Mouse (Mus musculus) forebrain, embryonic 16.5 days (tissue): ENCODE results near the gene Usp15. TPM values are rescaled to one million over a fixed set of nuclear protein-coding genes. Genes with fewer than 3 reads are reported as not detected.
A peak's percentile ranks its signal among the peaks of the same experiment; 100 is the strongest.

Source experiments
- ATAC-seq: fragments of 200-750 bp; cut with Nextera tagmentation; 2 replicates; pipeline ENCODE4 v1.8.0; 2017; ENCODE audit warnings: mild to moderate bottlenecking, moderate library complexity
- H3K27ac ChIP-seq: fragments of 300-500 bp; sonication (generic); 2 replicates; pipeline ENCODE4 v1.5.1; 2014; ENCODE audit warnings: low read length, control low read depth
- H3K27me3 ChIP-seq: fragments of 300-500 bp; sonication (generic); replicated peaks from 2 replicates; pipeline ENCODE4 v1.6.1; 2014; ENCODE audit warnings: low read length; ENCODE audit not compliant: control insufficient read depth, insufficient read depth
- H3K36me3 ChIP-seq: fragments of 300-500 bp; sonication (generic); 2 replicates; pipeline ENCODE4 v1.6.1; 2014; ENCODE audit not compliant: control insufficient read depth, insufficient read depth
- H3K4me1 ChIP-seq: fragments of 300-500 bp; sonication (generic); replicated peaks from 2 replicates; pipeline ENCODE4 v1.6.1; 2014; ENCODE audit warnings: low read length; ENCODE audit not compliant: control insufficient read depth, insufficient read depth
- H3K4me2 ChIP-seq: fragments of 300-500 bp; sonication (generic); 2 replicates; pipeline ENCODE4 v1.6.1; 2014; ENCODE audit warnings: mild to moderate bottlenecking, low read length, control low read depth
- H3K4me3 ChIP-seq: fragments of 300-500 bp; sonication (generic); replicated peaks from 2 replicates; pipeline ENCODE4 v1.5.1; 2014; ENCODE audit warnings: mild to moderate bottlenecking, low read length, control low read depth
- H3K9ac ChIP-seq: fragments of 300-500 bp; sonication (generic); replicated peaks from 2 replicates; pipeline ENCODE4 v1.6.1; 2014; ENCODE audit warnings: low read depth, low read length, control low read depth
- H3K9me3 ChIP-seq: fragments of 300-500 bp; sonication (generic); 2 replicates; pipeline ENCODE4 v1.6.1; 2016; ENCODE audit warnings: low read length; ENCODE audit not compliant: control insufficient read depth
- WGBS: fragments of 180-500 bp; shearing (Covaris S2); extraction: QIAGEN DNeasy Blood & Tissue Kit; methylation state at CpG from one replicate; pipeline ENCODE4 v1.1.7; 2014; 5-methylcytosine and 5-hydroxymethylcytosine counted together
- polyA plus RNA-seq: library from polyadenylated mRNA; unstranded; fragments of >200 nt; fragmentation: Nextera tagmentation; extraction: Ambion mirVana; gene quantifications from 2 replicates; pipeline ENCODE4 v1.2.1, GENCODE M21; 2015

Gene Usp15
- polyA plus RNA-seq, 1 experiment from 2014 or later = 78.2 TPM

DNA sequence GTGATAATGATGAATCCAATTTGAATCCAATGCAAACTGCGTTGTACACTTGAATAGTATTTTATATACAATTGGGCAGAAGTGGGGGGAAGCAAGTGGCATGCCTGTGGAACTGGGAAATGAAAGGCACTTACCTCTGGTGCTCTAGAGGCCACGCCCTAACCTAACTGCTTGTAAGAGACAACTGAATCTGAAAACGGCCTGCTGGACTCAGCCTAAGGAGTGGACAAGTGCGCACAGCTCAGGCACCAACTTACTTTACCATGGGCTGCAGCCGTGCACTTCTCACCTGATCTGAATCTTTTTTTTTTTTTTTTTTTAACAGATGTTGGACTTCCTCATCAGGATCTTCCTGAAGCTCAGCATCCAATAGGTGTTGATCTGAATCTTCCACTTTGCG, 10.9 kb downstream of the Usp15 start:
- WGBS = 82% methylated on average over 6 of the region's 6 CpGs
- no peak overlapping the region for H3K9ac ChIP-seq
- H3K27ac ChIP-seq = no peak overlapping the region
- no peak overlapping the region for H3K4me3 ChIP-seq
- H3K4me1 ChIP-seq = peaks cover 7% of the 10 kb centered on the region
- H3K36me3 ChIP-seq = no peaks in the 10 kb centered on the region
- H3K4me2 ChIP-seq = no peak overlapping the region
- no peaks in the 10 kb centered on the region for H3K9me3 ChIP-seq
- H3K27me3 ChIP-seq = no peaks in the 10 kb centered on the region
- ATAC-seq = no peak

DNA sequence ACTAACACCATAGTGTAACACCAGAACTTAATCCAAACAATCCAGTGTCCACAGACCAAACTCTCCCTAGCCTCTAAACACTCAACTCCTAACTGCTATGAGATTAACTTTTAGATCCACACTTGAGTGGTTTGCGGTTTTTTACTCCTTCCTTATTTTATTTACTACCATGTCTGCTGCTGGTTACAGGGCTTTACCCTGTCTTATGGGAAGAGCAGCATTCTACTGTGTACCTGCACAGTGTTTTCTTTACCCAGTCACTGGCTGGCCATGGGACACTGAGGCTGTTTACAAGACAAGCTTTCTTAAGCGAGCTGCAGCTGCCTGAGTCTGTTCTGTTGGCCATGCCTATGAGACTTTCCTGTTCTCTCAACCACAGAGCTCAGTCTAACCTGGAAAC, 13.1 kb downstream of the Usp15 start:
- no peak for ATAC-seq
- H3K9ac ChIP-seq = no peak overlapping the region
- 76% methylated on average over 2 of the region's 2 CpGs for WGBS
- H3K9me3 ChIP-seq = no peaks in the 10 kb centered on the region
- peaks cover 5% of the 10 kb centered on the region for H3K36me3 ChIP-seq
- no peak overlapping the region for H3K27ac ChIP-seq
- no peak overlapping the region for H3K4me3 ChIP-seq
- H3K4me1 ChIP-seq = peaks cover 7% of the 10 kb centered on the region
- H3K27me3 ChIP-seq = no peaks in the 10 kb centered on the region
- H3K4me2 ChIP-seq = no peak overlapping the region

DNA sequence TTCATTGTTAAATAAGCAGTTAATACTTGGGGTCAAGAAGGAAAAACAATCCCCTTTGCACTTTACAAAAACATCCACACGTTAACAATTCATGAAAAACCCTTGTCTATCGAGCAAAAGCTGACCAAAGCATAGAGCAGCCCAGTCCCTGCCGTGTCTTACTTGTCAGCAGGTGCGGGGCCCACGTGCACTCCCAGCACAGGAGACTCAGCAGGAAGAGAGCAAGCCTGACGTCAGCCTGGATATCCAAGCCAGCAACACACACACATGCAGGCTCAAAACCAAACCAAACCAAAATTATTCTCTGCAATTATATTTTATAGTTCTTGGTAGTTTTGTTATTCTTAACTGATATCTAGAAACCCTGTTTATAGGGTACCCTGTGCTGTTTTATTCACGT, 13.6 kb downstream of the Usp15 start:
- peaks cover 7% of the 10 kb centered on the region for H3K4me1 ChIP-seq
- H3K36me3 ChIP-seq = peaks cover 8% of the 10 kb centered on the region
- H3K9ac ChIP-seq = no peak overlapping the region
- no peak for ATAC-seq
- no peaks in the 10 kb centered on the region for H3K27me3 ChIP-seq
- H3K27ac ChIP-seq = no peak overlapping the region
- no peaks in the 10 kb centered on the region for H3K9me3 ChIP-seq
- no peak overlapping the region for H3K4me2 ChIP-seq
- no peak overlapping the region for H3K4me3 ChIP-seq
- WGBS = 43% methylated on average over 7 of the region's 7 CpGs

DNA sequence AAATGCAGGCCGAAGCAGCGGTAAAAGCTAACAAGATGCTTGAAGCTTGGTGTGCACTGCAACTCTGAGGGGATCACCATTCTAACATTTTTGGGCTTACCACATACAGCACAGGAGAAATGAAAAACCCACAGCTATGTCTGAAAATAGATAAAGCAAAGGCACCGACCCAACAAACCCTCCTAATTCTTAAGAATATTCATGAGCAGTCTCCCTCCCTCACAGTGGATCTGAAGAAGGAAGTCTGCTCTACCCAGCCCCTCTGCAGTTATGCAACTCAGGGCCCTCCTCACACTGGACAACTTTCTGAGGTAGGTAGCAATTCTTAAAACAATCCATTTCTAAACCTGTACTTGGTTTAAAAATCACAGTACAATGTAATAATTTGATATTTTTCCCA, 14.4 kb downstream of the Usp15 start:
- peaks cover 6% of the 10 kb centered on the region for H3K4me1 ChIP-seq
- H3K4me2 ChIP-seq = no peak overlapping the region
- H3K27ac ChIP-seq = no peak overlapping the region
- WGBS = 85% methylated on average over 3 of the region's 3 CpGs
- no peaks in the 10 kb centered on the region for H3K27me3 ChIP-seq
- H3K4me3 ChIP-seq = no peak overlapping the region
- peaks cover 10% of the 10 kb centered on the region for H3K36me3 ChIP-seq
- no peak for ATAC-seq
- H3K9me3 ChIP-seq = no peaks in the 10 kb centered on the region
- H3K9ac ChIP-seq = no peak overlapping the region

DNA sequence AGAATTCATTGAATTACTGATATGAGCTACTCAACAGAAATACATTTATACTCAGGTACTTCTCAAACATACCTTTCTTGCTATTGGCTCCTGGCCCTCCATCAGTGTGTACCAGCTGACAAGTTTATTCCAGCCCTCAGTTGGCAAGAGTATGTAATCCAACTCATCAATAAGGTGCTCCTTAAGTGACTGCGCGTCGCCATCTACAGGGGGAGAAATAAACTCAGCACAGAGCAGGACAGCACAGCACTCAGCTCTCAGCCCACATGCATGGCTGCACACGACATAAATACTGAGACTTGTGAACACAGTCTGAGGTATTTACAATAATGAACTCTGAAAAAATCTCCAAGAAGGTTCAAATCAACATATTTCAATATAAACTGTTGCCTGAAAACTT, 21.0 kb downstream of the Usp15 start:
- Histone ChIP-seq H3K4me3 (no peak overlapping the region), H3K9me3 (no peaks in the 10 kb centered on the region), H3K36me3 (peaks cover 18% of the 10 kb centered on the region), H3K4me1 (no peaks in the 10 kb centered on the region), H3K4me2 (no peak overlapping the region), H3K27ac (no peak overlapping the region), H3K27me3 (no peaks in the 10 kb centered on the region), H3K9ac (no peak overlapping the region)
- ATAC-seq = no peak
- 73% methylated on average over 4 of the region's 4 CpGs for WGBS

DNA sequence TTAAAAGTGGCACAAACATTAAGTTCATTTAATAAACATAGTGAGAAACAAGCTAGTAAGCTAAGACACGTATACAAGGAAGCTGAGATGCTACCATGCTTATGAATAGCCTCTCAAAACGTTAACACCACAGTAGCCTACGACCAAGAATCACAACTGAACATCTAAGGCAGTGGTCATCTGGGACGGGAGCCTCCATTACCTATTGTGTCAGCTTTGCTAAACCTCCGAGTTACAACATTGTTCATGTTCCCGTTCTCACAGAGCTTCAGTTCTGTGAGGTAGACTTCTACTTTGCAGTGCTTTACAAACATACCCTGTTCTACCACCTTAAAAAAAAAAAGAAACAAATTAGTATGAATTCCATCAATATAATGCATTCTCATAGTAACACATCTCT, 25.9 kb downstream of the Usp15 start:
- H3K9me3 ChIP-seq = no peaks in the 10 kb centered on the region
- no peak overlapping the region for H3K4me3 ChIP-seq
- 87% methylated on average over 6 of the region's 6 CpGs for WGBS
- no peaks in the 10 kb centered on the region for H3K27me3 ChIP-seq
- no peaks in the 10 kb centered on the region for H3K4me1 ChIP-seq
- ATAC-seq = no peak
- no peak overlapping the region for H3K4me2 ChIP-seq
- H3K36me3 ChIP-seq = peaks cover 25% of the 10 kb centered on the region
- H3K27ac ChIP-seq = no peak overlapping the region
- no peak overlapping the region for H3K9ac ChIP-seq

DNA sequence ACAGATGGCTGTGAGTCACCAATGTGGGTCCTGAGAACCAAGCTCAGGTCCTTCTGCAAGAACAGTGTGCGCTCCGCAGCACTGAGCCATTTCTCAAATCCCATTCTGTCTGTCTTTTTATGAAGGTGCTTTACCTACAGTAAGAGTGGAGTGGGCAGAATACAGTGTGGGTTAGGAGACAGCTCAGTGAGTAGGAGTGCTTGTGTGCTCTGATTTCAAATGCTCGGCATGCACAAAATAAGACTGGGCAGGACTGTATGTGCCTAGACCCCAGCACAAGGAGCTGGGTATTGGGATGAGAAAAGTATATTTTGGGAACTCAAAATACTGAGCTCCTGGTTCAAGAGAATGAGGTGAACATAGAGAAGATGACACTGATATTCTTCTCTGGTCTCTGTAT, 31.3 kb downstream of the Usp15 start:
- H3K4me2 ChIP-seq = no peak overlapping the region
- WGBS = 97% methylated on average over 3 of the region's 3 CpGs
- no peaks in the 10 kb centered on the region for H3K9me3 ChIP-seq
- H3K9ac ChIP-seq = no peak overlapping the region
- H3K36me3 ChIP-seq = peaks cover 21% of the 10 kb centered on the region
- no peaks in the 10 kb centered on the region for H3K4me1 ChIP-seq
- no peaks in the 10 kb centered on the region for H3K27me3 ChIP-seq
- no peak for ATAC-seq
- no peak overlapping the region for H3K27ac ChIP-seq
- H3K4me3 ChIP-seq = no peak overlapping the region

DNA sequence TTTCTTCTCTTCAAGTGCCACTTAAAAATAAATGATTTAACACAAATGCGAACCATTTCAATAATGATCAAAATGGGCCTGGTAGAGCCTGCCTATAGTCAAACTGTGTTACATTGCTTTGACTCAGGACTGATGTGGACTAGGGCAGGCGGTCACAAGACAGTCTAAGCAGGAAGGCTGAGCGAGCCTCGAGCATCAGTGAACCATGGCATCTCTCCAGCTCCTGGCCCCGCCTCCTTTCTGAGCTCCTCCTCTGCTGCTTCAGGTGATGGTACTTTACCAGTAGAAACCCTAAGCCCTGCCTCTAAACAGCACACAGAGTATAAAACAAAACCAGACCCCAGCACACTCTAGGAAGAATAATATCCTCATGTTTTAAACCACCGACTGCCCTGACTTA, 36.3 kb downstream of the Usp15 start:
- no peak overlapping the region for H3K4me3 ChIP-seq
- H3K4me2 ChIP-seq = no peak overlapping the region
- H3K9me3 ChIP-seq = no peaks in the 10 kb centered on the region
- ATAC-seq = no peak
- no peak overlapping the region for H3K9ac ChIP-seq
- peaks cover 7% of the 10 kb centered on the region for H3K36me3 ChIP-seq
- no peaks in the 10 kb centered on the region for H3K4me1 ChIP-seq
- no peak overlapping the region for H3K27ac ChIP-seq
- 72% methylated on average over 6 of the region's 6 CpGs for whole genome bisulfite sequencing
- H3K27me3 ChIP-seq = no peaks in the 10 kb centered on the region

DNA sequence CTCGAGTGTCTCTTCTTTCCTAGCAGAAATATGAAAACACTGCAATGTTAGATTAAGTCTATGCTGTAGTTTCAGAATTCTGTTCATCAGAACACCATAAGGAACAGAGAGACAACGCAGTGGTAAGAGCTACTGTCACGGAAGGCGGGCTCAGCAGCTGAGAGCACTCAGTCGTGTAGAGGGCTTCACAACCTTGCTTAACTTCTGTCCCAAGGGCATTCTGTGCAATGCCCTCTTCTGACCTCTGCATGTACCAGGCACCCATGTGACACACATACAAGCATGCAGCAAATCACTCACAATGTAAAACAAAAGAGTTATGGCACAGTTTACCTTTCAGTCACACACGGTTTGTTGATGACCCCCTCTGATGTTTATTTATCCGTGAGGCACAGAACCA, 37.5 kb downstream of the Usp15 start:
- WGBS = 91% methylated on average over 7 of the region's 7 CpGs

DNA sequence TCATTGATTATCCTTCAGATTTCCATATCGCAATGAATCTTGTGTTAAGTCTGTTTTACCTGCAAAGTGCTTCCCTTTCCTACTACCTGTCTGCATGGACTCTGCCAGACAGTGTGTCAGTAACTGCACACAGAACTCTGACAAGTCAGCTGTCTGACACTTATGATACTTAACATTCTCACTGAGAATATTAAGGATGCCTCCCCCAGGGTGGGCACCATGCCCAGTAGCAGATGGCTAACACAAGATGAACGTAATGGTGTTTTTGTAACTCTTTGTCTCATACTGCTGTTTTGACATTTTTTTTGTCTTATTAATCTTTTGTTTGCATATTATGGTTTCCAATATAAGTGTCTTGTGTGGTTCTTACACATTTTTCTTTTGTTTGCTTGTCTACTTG, 40.4 kb downstream of the Usp15 start:
- H3K4me2 ChIP-seq = no peak overlapping the region
- no peaks in the 10 kb centered on the region for H3K9me3 ChIP-seq
- ATAC-seq = peak; percentile 72
- no peak overlapping the region for H3K4me3 ChIP-seq
- H3K27ac ChIP-seq = no peak overlapping the region
- H3K27me3 ChIP-seq = no peaks in the 10 kb centered on the region
- H3K36me3 ChIP-seq = peaks cover 4% of the 10 kb centered on the region
- no peak overlapping the region for H3K9ac ChIP-seq
- WGBS = 55% methylated on average over 2 of the region's 2 CpGs
- H3K4me1 ChIP-seq = no peaks in the 10 kb centered on the region

More for the DNA sequence above, 37.5 kb downstream of the Usp15 start:
- ATAC-seq = no peak
- H3K36me3 ChIP-seq = peaks cover 6% of the 10 kb centered on the region
- no peaks in the 10 kb centered on the region for H3K4me1 ChIP-seq
- no peak overlapping the region for H3K4me2 ChIP-seq
- no peak overlapping the region for H3K9ac ChIP-seq
- no peaks in the 10 kb centered on the region for H3K27me3 ChIP-seq
- no peak overlapping the region for H3K4me3 ChIP-seq
- H3K27ac ChIP-seq = no peak overlapping the region
- no peaks in the 10 kb centered on the region for H3K9me3 ChIP-seq
